Mouse (Mus musculus): ENCODE measurements around the gene Nop9.

Nop9 gene

GRCm38 (mm10) chr14:55730116-55730515, 15.4 kb upstream of the Nop9 start:
- DNase-seq, result no peak

- no peak for DNase-seq
Observed at GRCm38 (mm10) chr14:55730531-55731032, 14.9 kb upstream of the Nop9 start.

GRCm38 (mm10) chr14:55733889-55734288, 11.6 kb upstream of the Nop9 start:
- DNase-seq, result no peak

GRCm38 (mm10) chr14:55734869-55735268, 10.6 kb upstream of the Nop9 start:
- DNase-seq, result no peak

GRCm38 (mm10) chr14:55735334-55735733, 10.2 kb upstream of the Nop9 start:
- no peak for DNase-seq

GRCm38 (mm10) chr14:55735758-55736157, 9.7 kb upstream of the Nop9 start:
- no peak for DNase-seq

GRCm38 (mm10) chr14:55737086-55737687, 8.3 kb upstream of the Nop9 start:
- DNase-seq, result no peak

- peak; percentile 84 to 86 for DNase-seq
Observed at GRCm38 (mm10) chr14:55743711-55744110, 1.8 kb upstream of the Nop9 start.

- DNase-seq, result no peak
Observed at GRCm38 (mm10) chr14:55745861-55746237, 356 bp downstream of the Nop9 start.

- no peak for DNase-seq
Observed at GRCm38 (mm10) chr14:55747051-55747847, 1.8 kb downstream of the Nop9 start.

GRCm38 (mm10) chr14:55757566-55757965, 12.1 kb downstream of the Nop9 start:
- DNase-seq, result no peak

- DNase-seq, result peak in 1 of 2 experiments; percentile 37
Observed at GRCm38 (mm10) chr14:55758363-55758784, 12.9 kb downstream of the Nop9 start, which contains the start of gene Cideb. TSS of gene Cideb (minus strand) at chr14:55758458.

GRCm38 (mm10) chr14:55760156-55760555, 14.7 kb downstream of the Nop9 start:
- DNase-seq, result peak; percentile 81 to 88

GRCm38 (mm10) chr14:55761163-55761562, 15.7 kb downstream of the Nop9 start, which contains the start of gene Ltb4r2:
TSS of gene Ltb4r2 (plus strand) at chr14:55761428.
- DNase-seq, result no peak

- DNase-seq, result no peak
Observed at GRCm38 (mm10) chr14:55762001-55762821, 16.7 kb downstream of the Nop9 start.

- peak; percentile 60 to 76 for DNase-seq
Observed at GRCm38 (mm10) chr14:55763166-55763565, 17.7 kb downstream of the Nop9 start.

GRCm38 (mm10) chr14:55765696-55766095, 20.2 kb downstream of the Nop9 start, which contains the start of gene Ltb4r1:
TSS of gene Ltb4r1 (plus strand) at chr14:55765962.
- no peak for DNase-seq

GRCm38 (mm10) chr14:55767519-55768414, 22.3 kb downstream of the Nop9 start:
- DNase-seq, result peak; percentile 63 to 70

GRCm38 (mm10) chr14:55768555-55768954, 23.1 kb downstream of the Nop9 start:
- peak in 1 of 2 experiments; percentile 45 for DNase-seq

- no peak for DNase-seq
Observed at GRCm38 (mm10) chr14:55769087-55769703, 23.7 kb downstream of the Nop9 start.

- DNase-seq, result no peak
Observed at GRCm38 (mm10) chr14:55776711-55777110, 31.2 kb downstream of the Nop9 start.
